Mouse (Mus musculus): ENCODE measurements around the gene Ereg. TPM values are rescaled to one million over a fixed set of nuclear protein-coding genes. Genes with fewer than 3 reads are reported as not detected.

Gene Ereg
- polyA plus RNA-seq (2015; fragmentation: Nextera tagmentation; extraction: Ambion mirVana) = 1.2 TPM in 2 replicates

DNA sequence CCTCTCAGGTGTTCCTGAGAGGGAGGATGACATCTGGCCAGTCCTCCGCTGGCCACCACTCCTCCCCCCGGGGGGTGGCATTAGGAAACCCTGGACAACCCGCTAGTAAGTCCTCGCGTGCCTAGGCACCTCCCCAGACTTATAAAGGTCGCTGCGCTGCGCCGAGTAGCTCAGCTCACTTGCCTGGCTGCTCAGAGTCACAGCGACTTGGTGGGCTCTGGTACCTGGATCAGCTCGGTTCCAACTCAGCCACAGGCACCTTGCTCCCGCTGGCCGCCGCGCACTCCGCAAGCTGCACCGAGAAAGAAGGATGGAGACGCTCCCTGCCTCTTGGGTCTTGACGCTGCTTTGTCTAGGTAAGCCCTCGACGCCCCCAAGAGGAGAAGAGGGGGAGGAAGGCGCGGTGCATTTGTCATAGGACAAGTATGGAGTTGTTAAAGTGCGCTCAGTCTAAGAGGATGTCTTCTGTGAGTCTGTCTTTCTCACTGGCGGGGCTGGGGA is at the start of gene Ereg:
Ereg (plus strand) TSS at position 173 of the 501 bp plus-strand sequence.
- 2% methylated on average over 25 of the region's 25 CpGs for WGBS
- Histone ChIP-seq H3K4me3 (replicated peaks) (peak within 1 kb of the TSS; percentile 42), H3K4me1 (replicated peaks) (0 out of 2 replicates have a peak, but pooled peaks cover 4% of the 10 kb centered on the region), H3K9me3 (no peaks in the 10 kb centered on the region), H3K36me3 (no peaks in the 10 kb centered on the region), H3K27me3 (replicated peaks) (peaks cover 5% of the 10 kb centered on the region; the same call in 1 of the 2 replicates), H3K27ac (peak within 1 kb of the TSS; percentile 45), H3K9ac (peak within 1 kb of the TSS; percentile 40), H3K4me2 (replicated peaks) (peak within 1 kb of the TSS; percentile 72)
- ATAC-seq = peak; percentile 82

DNA sequence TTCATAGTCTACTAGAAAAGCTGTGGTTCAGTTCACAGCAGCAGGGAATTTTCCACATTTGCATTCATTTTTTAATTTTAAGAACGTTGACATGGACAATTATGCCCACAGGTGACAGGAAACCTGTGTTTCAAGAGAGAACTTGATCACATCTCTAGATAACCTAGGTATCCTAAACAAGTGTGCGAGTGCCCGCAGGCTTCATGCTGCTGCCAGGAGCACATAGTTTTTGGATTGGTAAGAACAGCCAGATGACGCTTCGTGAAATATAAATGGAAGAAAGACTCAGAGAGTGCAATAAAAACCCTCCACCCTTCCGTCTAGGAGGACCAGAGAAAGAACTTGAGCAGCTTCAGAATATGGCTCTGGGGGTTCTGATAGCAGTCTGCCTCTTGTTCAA is 47.3 kb upstream of the Ereg start, which contains the start of gene Epgn:
Epgn (plus strand) TSS at position 301 of the 400 bp plus-strand sequence.
- Histone ChIP-seq H3K27me3 (replicated peaks) (no peaks in the 10 kb centered on the region), H3K27ac (no peak within 1 kb of the TSS), H3K36me3 (no peaks in the 10 kb centered on the region), H3K9me3 (no peaks in the 10 kb centered on the region), H3K9ac (no peak within 1 kb of the TSS), H3K4me3 (replicated peaks) (no peak within 1 kb of the TSS), H3K4me2 (replicated peaks) (no peak within 1 kb of the TSS), H3K4me1 (replicated peaks) (no peaks in the 10 kb centered on the region)
- WGBS = 81% methylated on average over 6 of the region's 6 CpGs
- no peak for ATAC-seq

- Histone ChIP-seq H3K4me3 (replicated peaks) (no peak overlapping the region), H3K9ac (no peak overlapping the region), H3K9me3 (no peaks in the 10 kb centered on the region), H3K4me1 (replicated peaks) (no peaks in the 10 kb centered on the region), H3K4me2 (replicated peaks) (no peak overlapping the region), H3K27ac (no peak overlapping the region), H3K27me3 (replicated peaks) (no peaks in the 10 kb centered on the region), H3K36me3 (no peaks in the 10 kb centered on the region)
- WGBS = 32% methylated on average over 1 of the region's 1 CpGs
- ATAC-seq = no peak
Observed at GRCm38 (mm10) chr5:91027840-91028239, 46.6 kb upstream of the Ereg start.

DNA sequence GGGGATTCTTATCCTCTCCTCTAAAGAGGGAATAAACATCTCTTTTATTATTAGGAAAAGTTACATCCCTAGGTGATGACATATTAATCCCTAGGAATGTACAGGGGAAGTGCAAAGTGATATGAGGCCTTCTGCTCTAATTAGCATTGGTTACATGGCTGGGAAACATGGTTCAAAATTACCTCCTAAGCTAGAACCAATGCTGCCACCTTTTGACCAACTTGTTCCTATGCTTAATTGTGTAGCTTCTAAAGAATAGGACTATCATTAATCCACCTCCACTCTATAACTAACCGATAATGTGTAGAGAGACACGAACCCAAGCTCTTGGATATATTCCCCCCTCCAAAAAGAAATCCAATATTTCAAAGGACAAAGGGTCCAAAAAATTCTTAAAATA is 43.8 kb upstream of the Ereg start:
- Histone ChIP-seq H3K9me3 (no peaks in the 10 kb centered on the region), H3K4me2 (replicated peaks) (no peak overlapping the region), H3K27me3 (replicated peaks) (no peaks in the 10 kb centered on the region), H3K4me3 (replicated peaks) (no peak overlapping the region), H3K4me1 (replicated peaks) (no peaks in the 10 kb centered on the region), H3K27ac (no peak overlapping the region), H3K9ac (no peak overlapping the region), H3K36me3 (no peaks in the 10 kb centered on the region)
- WGBS = 92% methylated on average over 2 of the region's 2 CpGs
- ATAC-seq = no peak

- Histone ChIP-seq H3K4me2 (replicated peaks) (no peak overlapping the region), H3K4me1 (replicated peaks) (no peaks in the 10 kb centered on the region), H3K4me3 (replicated peaks) (no peak overlapping the region), H3K36me3 (no peaks in the 10 kb centered on the region), H3K27me3 (replicated peaks) (no peaks in the 10 kb centered on the region), H3K9me3 (no peaks in the 10 kb centered on the region), H3K27ac (no peak overlapping the region), H3K9ac (no peak overlapping the region)
- 79% methylated on average over 2 of the region's 2 CpGs for WGBS
- ATAC-seq = no peak
Observed at GRCm38 (mm10) chr5:91035341-91035740, 39.1 kb upstream of the Ereg start.

- H3K27ac ChIP-seq = no peak overlapping the region
- H3K27me3 ChIP-seq (replicated peaks) = no peaks in the 10 kb centered on the region
- H3K9me3 ChIP-seq = no peaks in the 10 kb centered on the region
- H3K9ac ChIP-seq = no peak overlapping the region
- H3K4me3 ChIP-seq (replicated peaks) = no peak overlapping the region
- no peak overlapping the region for H3K4me2 ChIP-seq (replicated peaks)
- H3K4me1 ChIP-seq (replicated peaks) = no peaks in the 10 kb centered on the region
- ATAC-seq = no peak
- no peaks in the 10 kb centered on the region for H3K36me3 ChIP-seq
- WGBS = 80% methylated on average over 4 of the region's 4 CpGs
Observed at GRCm38 (mm10) chr5:91036628-91037027, 37.8 kb upstream of the Ereg start.

DNA sequence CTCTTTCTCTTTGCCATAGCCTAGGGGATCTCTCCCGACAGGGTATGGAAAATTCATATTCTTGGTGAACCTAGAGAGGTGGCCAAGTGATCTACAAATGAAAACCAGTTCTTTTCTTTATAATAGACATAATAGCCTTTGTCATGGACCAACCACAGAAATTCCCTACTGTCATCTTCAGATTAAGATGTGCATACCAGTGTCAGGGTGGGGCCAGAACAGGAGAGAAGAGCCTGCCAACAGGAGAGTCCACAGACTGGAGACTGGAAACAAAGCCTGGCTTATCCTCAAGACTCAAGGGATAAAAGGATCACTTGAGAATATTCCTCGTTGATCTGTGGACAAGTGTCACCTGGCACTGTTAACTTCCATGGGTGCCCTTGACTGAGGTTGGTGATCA is 36.7 kb upstream of the Ereg start:
- H3K4me2 ChIP-seq (replicated peaks) = no peak overlapping the region
- 73% methylated on average over 2 of the region's 2 CpGs for WGBS
- ATAC-seq = no peak
- no peaks in the 10 kb centered on the region for H3K27me3 ChIP-seq (replicated peaks)
- no peaks in the 10 kb centered on the region for H3K9me3 ChIP-seq
- H3K4me1 ChIP-seq (replicated peaks) = no peaks in the 10 kb centered on the region
- no peak overlapping the region for H3K27ac ChIP-seq
- no peak overlapping the region for H3K9ac ChIP-seq
- no peak overlapping the region for H3K4me3 ChIP-seq (replicated peaks)
- H3K36me3 ChIP-seq = no peaks in the 10 kb centered on the region

- no peak overlapping the region for H3K9ac ChIP-seq
- H3K9me3 ChIP-seq = no peaks in the 10 kb centered on the region
- 13% methylated on average over 2 of the region's 2 CpGs for WGBS
- no peaks in the 10 kb centered on the region for H3K4me1 ChIP-seq (replicated peaks)
- peak; percentile 98 for ATAC-seq
- no peak overlapping the region for H3K4me3 ChIP-seq (replicated peaks)
- H3K36me3 ChIP-seq = no peaks in the 10 kb centered on the region
- no peaks in the 10 kb centered on the region for H3K27me3 ChIP-seq (replicated peaks)
- no peak overlapping the region for H3K27ac ChIP-seq
- no peak overlapping the region for H3K4me2 ChIP-seq (replicated peaks)
Observed at GRCm38 (mm10) chr5:91038547-91038946, 35.9 kb upstream of the Ereg start.

- ATAC-seq = peak; percentile 65
- H3K9me3 ChIP-seq = no peaks in the 10 kb centered on the region
- no peaks in the 10 kb centered on the region for H3K36me3 ChIP-seq
- no peak overlapping the region for H3K27ac ChIP-seq
- no peak overlapping the region for H3K4me3 ChIP-seq (replicated peaks)
- H3K9ac ChIP-seq = no peak overlapping the region
- 64% methylated on average over 2 of the region's 2 CpGs for WGBS
- no peak overlapping the region for H3K4me2 ChIP-seq (replicated peaks)
- H3K27me3 ChIP-seq (replicated peaks) = no peaks in the 10 kb centered on the region
- no peaks in the 10 kb centered on the region for H3K4me1 ChIP-seq (replicated peaks)
Observed at GRCm38 (mm10) chr5:91038963-91039362, 35.5 kb upstream of the Ereg start.

DNA sequence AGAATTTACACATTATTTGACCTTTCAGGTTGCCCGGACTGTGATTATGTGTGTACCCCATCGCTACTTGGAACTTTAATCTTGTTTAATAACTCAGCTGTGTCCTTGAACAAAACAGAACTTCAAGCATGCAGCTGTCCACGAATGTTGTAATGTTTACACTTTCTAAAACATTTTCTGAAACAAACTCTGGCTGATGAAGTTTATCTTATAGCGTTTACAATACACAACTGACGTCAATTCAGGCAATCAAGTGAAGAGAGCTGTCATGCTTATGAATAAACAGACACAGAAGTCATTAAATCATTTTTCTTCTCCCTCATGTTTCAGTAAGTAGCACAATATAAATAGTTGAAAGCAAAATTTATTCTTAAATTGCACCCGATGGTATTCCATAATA is 26.4 kb upstream of the Ereg start:
- no peak overlapping the region for H3K27ac ChIP-seq
- no peak overlapping the region for H3K4me2 ChIP-seq (replicated peaks)
- no peak overlapping the region for H3K4me3 ChIP-seq (replicated peaks)
- no peaks in the 10 kb centered on the region for H3K36me3 ChIP-seq
- no peaks in the 10 kb centered on the region for H3K4me1 ChIP-seq (replicated peaks)
- 42% methylated on average over 6 of the region's 6 CpGs for WGBS
- no peaks in the 10 kb centered on the region for H3K27me3 ChIP-seq (replicated peaks)
- no peak overlapping the region for H3K9ac ChIP-seq
- H3K9me3 ChIP-seq = no peaks in the 10 kb centered on the region
- ATAC-seq = peak; percentile 67

DNA sequence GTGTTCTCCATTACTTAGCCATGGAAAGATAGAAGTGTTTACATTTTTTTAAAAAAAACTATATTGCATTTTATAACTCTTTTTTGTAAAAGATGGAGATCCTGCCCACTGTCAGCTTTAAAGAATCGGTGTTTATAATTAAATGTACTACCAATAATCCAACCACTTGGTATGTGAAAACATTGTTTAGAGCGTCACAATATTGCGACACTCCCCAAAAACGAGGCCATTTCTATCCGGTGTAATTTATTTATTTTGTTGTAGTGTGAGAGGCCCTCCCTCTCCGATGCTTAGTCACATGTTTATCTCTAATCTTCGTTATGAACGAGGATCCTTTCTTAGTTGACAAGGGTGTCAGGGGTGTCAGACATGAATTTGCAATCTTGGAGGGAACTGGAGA is 26.0 kb upstream of the Ereg start:
- Histone ChIP-seq H3K4me2 (replicated peaks) (no peak overlapping the region), H3K36me3 (no peaks in the 10 kb centered on the region), H3K27me3 (replicated peaks) (no peaks in the 10 kb centered on the region), H3K27ac (0 out of 2 replicates have a peak overlapping the region, but pooled peaks have one; percentile 32), H3K4me1 (replicated peaks) (no peaks in the 10 kb centered on the region), H3K9ac (no peak overlapping the region), H3K9me3 (no peaks in the 10 kb centered on the region), H3K4me3 (replicated peaks) (no peak overlapping the region)
- WGBS = 66% methylated on average over 8 of the region's 8 CpGs
- peak; percentile 71 for ATAC-seq

DNA sequence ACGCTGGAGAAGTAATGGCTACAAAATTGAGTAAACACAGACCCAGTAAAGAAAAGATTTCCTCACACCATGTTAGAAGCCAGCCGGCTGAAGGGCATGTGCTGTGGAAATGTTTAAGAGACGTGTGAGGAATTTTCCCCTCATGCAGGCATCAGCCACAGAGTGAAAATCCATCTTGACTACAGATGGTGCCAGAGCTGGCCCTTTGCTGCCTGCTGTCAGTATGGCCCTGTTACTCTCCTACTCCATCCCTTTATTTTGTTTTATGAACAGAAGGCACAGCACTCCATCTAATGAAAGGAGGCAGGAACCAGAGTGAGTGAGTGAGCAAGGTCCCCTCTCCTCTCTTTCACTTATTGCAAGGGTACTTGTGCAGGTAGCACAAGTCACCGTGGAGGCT is 2.1 kb upstream of the Ereg start:
- no peak overlapping the region for H3K27ac ChIP-seq
- H3K36me3 ChIP-seq = no peaks in the 10 kb centered on the region
- no peak overlapping the region for H3K4me3 ChIP-seq (replicated peaks)
- WGBS = 59% methylated on average over 4 of the region's 4 CpGs
- no peak overlapping the region for H3K4me2 ChIP-seq (replicated peaks)
- H3K9ac ChIP-seq = no peak overlapping the region
- peaks cover 5% of the 10 kb centered on the region; the same call in 1 of the 2 replicates for H3K27me3 ChIP-seq (replicated peaks)
- no peak for ATAC-seq
- no peaks in the 10 kb centered on the region for H3K9me3 ChIP-seq
- 0 out of 2 replicates have a peak, but pooled peaks cover 4% of the 10 kb centered on the region for H3K4me1 ChIP-seq (replicated peaks)

GRCm38 (mm10) chr5:91073626-91074025 is 796 bp upstream of the Ereg start:
- Histone ChIP-seq H3K4me2 (replicated peaks) (peak overlapping the region; percentile 72), H3K27me3 (replicated peaks) (peaks cover 5% of the 10 kb centered on the region; the same call in 1 of the 2 replicates), H3K9ac (no peak overlapping the region), H3K27ac (no peak overlapping the region), H3K4me1 (replicated peaks) (0 out of 2 replicates have a peak, but pooled peaks cover 4% of the 10 kb centered on the region), H3K4me3 (replicated peaks) (peak overlapping the region; percentile 42; the same call in 1 of the 2 replicates), H3K36me3 (no peaks in the 10 kb centered on the region), H3K9me3 (no peaks in the 10 kb centered on the region)
- no peak for ATAC-seq
- WGBS = 78% methylated on average over 8 of the region's 8 CpGs
